Mouse (Mus musculus): ENCODE data around the gene Lims1. TPM values are rescaled to one million over a fixed set of nuclear protein-coding genes. Genes with fewer than 3 reads are reported as not detected.

Lims1 gene
- total and polyA plus RNA-seq, 3 experiments, result 40.4 to 74.7 (median 40.7) TPM

GRCm38 (mm10) chr10:58359952-58360351 is 36.7 kb downstream of the Lims1 start:
- H3K4me3 ChIP-seq (replicated peaks in 1 of 3; ENCODE audit: low read depth in 2 of 3, low read length in 2 of 3, poor library complexity in 1 of 3), result no peak overlapping the region
- TF ChIP-seq POLR2AphosphoS2 (IDR thresholded peaks at IDR 0.05; ENCODE audit: low read depth, low read length), result no peak
- TF ChIP-seq MAX (IDR thresholded peaks at IDR 0.05; ENCODE audit: low read length), result no peak
- no peak for TF ChIP-seq ZKSCAN1 (IDR thresholded peaks at IDR 0.05; ENCODE audit: borderline replicate concordance, low read depth, low read length)
- TF ChIP-seq MYC (IDR thresholded peaks at IDR 0.05; ENCODE audit: low read depth, low read length), result no peak
- TF ChIP-seq BHLHE40 (IDR thresholded peaks at IDR 0.05; ENCODE audit: low read depth, low read length), result no peak
- no peak overlapping the region; the same call in 1 of the 2 replicates for H3K4me2 ChIP-seq (ENCODE audit: insufficient read depth, low read depth, poor library complexity, severe bottlenecking)
- no peak for DNase-seq (ENCODE audit: extremely low read depth)
- H3K27ac ChIP-seq (ENCODE audit: insufficient read depth, low read depth), result no peak overlapping the region
- H3K4me1 ChIP-seq (ENCODE audit: control insufficient read depth in 1 of 2, insufficient read depth in 2 of 2), result peaks cover 15 to 51% of the 10 kb centered on the region in 2 experiments
- peaks cover 82% of the 10 kb centered on the region for H3K79me2 ChIP-seq (replicated peaks; ENCODE audit: control insufficient read depth, extremely low read depth, insufficient read depth, poor library complexity, severe bottlenecking)
- H3K9me3 ChIP-seq (replicated peaks; ENCODE audit: low read length), result no peaks in the 10 kb centered on the region
- peaks cover 18 to 53% of the 10 kb centered on the region in 2 experiments for H3K36me3 ChIP-seq (replicated peaks in 1 of 2; ENCODE audit: control insufficient read depth in 1 of 2, insufficient read depth in 1 of 2, low read length in 1 of 2)
- dilution Hi-C loops (cut with MboI; ENCODE audit: extremely low pct_ligation_motif_present, extremely low pct_unique_long_range_greater_than_20kb, low sequenced_read_pairs) (no loop called here), in situ Hi-C loops (cut with MboI; ENCODE audit: low pct_ligation_motif_present, low pct_unique_long_range_greater_than_20kb, low sequenced_read_pairs) (no loop called here)
- no peaks in the 10 kb centered on the region for H3K27me3 ChIP-seq (replicated peaks)
- no peak overlapping the region for H3K9ac ChIP-seq (ENCODE audit: insufficient read depth, low read depth)

- Histone ChIP-seq H3K4me2 (ENCODE audit: insufficient read depth, low read depth, poor library complexity, severe bottlenecking) (no peak overlapping the region), H3K79me2 (replicated peaks; ENCODE audit: control insufficient read depth, extremely low read depth, insufficient read depth, poor library complexity, severe bottlenecking) (peaks cover 71% of the 10 kb centered on the region), H3K9ac (ENCODE audit: insufficient read depth, low read depth) (no peak overlapping the region), H3K9me3 (replicated peaks; ENCODE audit: low read length) (no peaks in the 10 kb centered on the region), H3K27ac (ENCODE audit: insufficient read depth, low read depth) (no peak overlapping the region), H3K36me3 (replicated peaks in 1 of 2; ENCODE audit: control insufficient read depth in 1 of 2, insufficient read depth in 1 of 2, low read length in 1 of 2) (peaks cover 19 to 62% of the 10 kb centered on the region in 2 experiments), H3K4me1 (ENCODE audit: control insufficient read depth in 1 of 2, insufficient read depth in 2 of 2) (peaks cover 10 to 52% of the 10 kb centered on the region in 2 experiments), H3K4me3 (replicated peaks in 1 of 3; ENCODE audit: low read depth in 2 of 3, low read length in 2 of 3, poor library complexity in 1 of 3) (no peak overlapping the region), H3K27me3 (replicated peaks) (no peaks in the 10 kb centered on the region)
- DNase-seq (ENCODE audit: extremely low read depth), result no peak
- TF ChIP-seq NRF1 (IDR thresholded peaks at IDR 0.05; ENCODE audit: low read depth, low read length) (no peak), CHD2 (IDR thresholded peaks at IDR 0.05; ENCODE audit: low read length) (no peak), EP300 (IDR thresholded peaks at IDR 0.05; ENCODE audit: low read length) (no peak), CTCF (conservative IDR thresholded peaks at IDR 0.05 in 1 of 2, IDR thresholded peaks at IDR 0.05 in 1 of 2; ENCODE audit: low read depth in 2 of 2, low read length in 2 of 2) (peak in 1 of 2 experiments; percentile 70; a peak in 2 of 4 replicates), BHLHE40 (IDR thresholded peaks at IDR 0.05; ENCODE audit: low read depth, low read length) (no peak), IRF4 (IDR thresholded peaks at IDR 0.05; ENCODE audit: low read depth, low read length) (peak; percentile 36; the same call in 1 of the 2 replicates), SMC3 (IDR thresholded peaks at IDR 0.05; ENCODE audit: low read depth, low read length) (peak; percentile 69), RAD21 (IDR thresholded peaks at IDR 0.05; ENCODE audit: low read depth, low read length) (peak; percentile 70), ZNF384 (IDR thresholded peaks at IDR 0.05; ENCODE audit: low read depth, low read length) (0 out of 2 replicates have a peak, but pooled peaks have one; percentile 15), MEF2A (IDR thresholded peaks at IDR 0.05; ENCODE audit: borderline replicate concordance, low read depth, low read length) (0 out of 2 replicates have a peak, but pooled peaks have one; percentile 18), KAT2A (IDR thresholded peaks at IDR 0.05; ENCODE audit: insufficient replicate concordance, low read length) (no peak)
- in situ Hi-C loops (cut with MboI; ENCODE audit: low pct_ligation_motif_present, low pct_unique_long_range_greater_than_20kb, low sequenced_read_pairs) (no loop called here), dilution Hi-C loops (cut with MboI; ENCODE audit: extremely low pct_ligation_motif_present, extremely low pct_unique_long_range_greater_than_20kb, low sequenced_read_pairs) (no loop called here)
Observed at GRCm38 (mm10) chr10:58362745-58363144, 39.5 kb downstream of the Lims1 start.
